Mouse (Mus musculus) heart, adult 18-20 months (tissue): ENCODE results near the gene Gatad2a. TPM values are rescaled to one million over a fixed set of nuclear protein-coding genes. Genes with fewer than 3 reads are reported as not detected.
A peak's percentile ranks its signal among the peaks of the same experiment; 100 is the strongest.

Experiments used
- DNase-seq, 2 experiments: peaks; one replicate each; pipeline ENCODE4 v3.0.0; 2021 to 2022; ENCODE audit warnings: mixed read lengths in 1 of 2
- total RNA-seq, 2 experiments: library from RNA; stranded (reverse); gene quantifications; 2 replicates each; pipeline ENCODE4 v1.2.3; 2021

Gatad2a gene
- total RNA-seq, 2 experiments from 2014 or later, result 30.6 to 32.7 TPM

DNA sequence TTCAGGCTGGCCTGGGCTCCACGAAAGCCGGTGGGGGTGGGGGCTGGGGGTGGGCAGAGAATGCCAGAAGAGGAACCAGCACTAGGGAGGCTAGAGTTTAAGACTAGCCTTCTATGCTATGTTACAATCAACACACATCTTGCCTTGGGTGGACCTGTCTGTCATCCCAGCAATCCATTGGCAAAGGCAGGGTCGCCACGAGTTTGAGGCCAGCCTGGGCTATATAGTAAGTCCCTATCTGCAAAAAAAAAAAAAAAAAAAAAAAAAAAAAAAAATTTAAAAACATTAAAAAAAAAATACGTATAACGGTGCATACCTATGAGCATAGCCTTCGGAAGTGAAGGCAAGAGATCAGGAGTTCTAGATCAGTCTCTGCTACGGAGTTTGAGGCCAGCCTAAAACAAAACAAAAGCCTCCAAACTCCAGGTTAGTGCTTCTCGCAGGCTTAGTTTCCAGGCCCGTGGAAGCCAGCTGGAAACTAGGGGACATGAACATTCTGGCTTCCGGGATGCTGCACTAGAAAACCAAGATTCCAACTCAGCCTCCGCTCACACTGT lies 95.2 kb downstream of the Gatad2a start:
- no peak for DNase-seq

DNA sequence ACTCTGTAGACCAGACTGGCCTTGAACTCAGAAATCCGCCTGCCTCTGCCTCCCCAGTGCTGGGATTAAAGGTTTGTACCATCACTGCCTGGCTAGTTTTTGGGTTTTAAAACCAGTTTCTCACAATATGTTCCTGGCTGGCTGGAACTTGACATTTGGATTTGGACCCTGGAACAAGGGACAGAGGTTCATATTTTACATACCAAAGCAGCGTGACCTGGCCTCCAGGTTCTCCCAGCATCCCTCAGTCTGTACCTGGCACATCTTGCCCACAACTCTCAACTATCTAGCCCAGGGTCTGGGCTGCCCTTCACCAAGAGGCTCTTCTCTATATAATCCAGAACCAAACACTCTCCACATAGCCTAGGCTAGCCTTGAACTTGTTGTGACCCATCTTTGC lies 96.3 kb downstream of the Gatad2a start:
- no peak for DNase-seq

DNA sequence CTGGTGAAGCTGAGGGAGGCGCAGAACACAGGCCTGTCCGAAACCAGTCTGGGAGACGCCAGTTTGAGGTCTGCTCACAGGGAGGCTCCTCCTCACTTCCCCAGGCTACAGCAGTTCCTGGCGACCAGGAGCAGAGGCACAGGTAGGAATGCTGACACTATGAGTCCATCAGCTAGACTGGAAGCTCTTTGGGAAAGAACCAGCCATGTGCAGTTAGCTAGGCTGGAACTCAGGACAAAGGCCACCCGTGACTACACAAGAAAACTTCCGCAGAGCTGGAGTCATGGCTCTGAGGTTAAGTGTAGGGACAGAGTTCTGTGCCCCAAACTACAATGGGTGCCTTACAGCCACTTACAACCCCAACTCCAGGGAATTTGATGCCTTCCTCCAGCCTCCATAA lies 98.3 kb downstream of the Gatad2a start:
- DNase-seq, result no peak

DNA sequence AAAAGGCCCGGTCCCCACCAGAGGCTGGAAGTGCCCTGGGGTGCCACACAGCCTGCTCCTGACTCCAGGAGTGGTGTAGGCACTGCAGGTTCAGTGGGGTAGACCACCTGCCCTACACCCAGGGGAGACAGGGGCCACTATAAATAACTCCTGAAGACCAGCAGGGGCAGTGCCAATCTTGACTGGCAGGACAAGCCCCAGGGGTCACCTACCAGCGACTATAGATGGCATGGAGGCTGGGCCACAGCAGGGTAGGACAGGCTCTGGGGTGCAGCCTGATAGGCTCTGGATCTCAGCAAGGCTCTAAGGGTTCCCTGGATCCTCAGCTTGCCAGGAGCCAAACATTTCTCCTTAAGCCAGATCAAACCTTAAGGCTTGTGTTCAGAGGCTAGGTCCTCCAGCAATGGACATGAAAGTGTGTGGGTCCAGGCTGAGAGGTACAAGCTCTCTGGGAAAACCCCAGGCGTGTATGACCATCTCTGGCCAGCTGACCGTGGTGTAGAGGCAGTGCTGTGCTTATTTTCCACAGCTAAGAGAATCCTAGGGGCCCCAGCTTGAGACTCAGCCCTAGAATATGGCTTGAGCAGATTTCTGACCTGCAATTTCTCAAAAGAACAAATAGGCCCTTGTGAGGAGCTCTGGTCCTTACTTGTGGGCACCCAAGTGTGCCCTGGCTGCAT lies 100.3 kb downstream of the Gatad2a start:
- DNase-seq, result no peak

DNA sequence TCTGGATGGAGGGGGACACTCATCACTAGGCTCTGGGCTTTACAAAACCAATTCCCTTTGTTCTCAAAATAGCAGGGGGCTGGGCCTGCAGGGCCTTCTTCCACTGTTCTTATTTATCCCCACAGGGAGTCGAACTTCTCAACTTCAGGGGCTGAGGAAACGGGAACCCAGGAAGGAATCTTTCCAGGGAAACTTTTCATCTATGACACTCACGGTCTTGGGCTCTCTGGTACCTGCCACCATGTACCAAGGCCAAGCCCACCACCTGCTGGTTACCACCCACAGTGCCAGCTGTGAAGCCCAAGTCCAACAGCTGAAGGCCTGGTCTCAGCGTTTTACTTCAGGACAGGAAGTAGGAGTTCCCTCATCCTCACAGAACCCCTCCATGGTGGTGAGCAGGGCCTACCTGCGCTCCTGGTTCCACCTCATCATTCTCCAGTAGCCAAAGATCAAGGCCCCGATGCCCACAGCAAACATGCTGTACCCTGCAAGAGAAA lies 101.3 kb downstream of the Gatad2a start:
- no peak for DNase-seq

DNA sequence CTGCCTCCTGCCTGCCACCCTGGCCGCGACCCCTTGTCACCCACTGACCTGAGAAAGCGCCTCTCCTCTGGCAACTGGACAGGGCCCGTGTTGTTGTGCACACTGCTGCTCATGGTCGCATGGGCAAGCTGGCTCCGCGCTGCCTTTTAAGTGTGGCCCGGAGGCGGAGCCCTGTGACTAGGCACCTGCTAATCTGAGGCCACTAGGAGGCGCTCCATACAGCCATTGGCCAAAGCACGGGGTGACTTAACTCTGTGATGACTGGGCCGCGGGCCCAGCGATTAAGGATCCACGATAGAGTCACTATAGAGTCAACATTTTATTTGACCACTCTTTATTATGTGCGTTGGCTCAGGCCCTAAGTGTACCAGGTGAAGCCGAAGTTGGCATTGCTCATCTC lies 102.3 kb downstream of the Gatad2a start:
- DNase-seq, result peak in 1 of 2 experiments; percentile 52

DNA sequence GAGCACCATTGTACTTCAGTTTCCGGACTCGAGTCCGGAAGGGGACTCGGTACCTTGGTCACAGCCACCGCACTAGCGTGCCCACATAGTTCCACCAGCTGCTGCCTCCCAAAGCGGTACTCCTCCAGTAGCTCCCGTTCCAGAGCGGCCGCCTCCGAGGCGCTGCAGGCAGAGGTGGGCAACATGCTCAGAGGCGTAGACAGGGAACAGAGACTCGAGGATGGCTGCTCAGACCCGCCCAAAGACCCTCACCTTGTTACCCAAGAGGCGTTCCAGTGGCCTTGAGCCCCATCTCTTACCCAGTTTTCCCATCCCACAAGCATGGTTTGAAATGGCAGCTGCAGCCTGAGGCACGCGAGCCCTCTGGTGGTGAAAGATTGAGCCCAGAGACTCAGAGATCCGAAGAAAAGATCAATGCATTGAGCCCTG lies 105.4 kb downstream of the Gatad2a start:
- peak in 1 of 2 experiments; percentile 51 for DNase-seq

DNA sequence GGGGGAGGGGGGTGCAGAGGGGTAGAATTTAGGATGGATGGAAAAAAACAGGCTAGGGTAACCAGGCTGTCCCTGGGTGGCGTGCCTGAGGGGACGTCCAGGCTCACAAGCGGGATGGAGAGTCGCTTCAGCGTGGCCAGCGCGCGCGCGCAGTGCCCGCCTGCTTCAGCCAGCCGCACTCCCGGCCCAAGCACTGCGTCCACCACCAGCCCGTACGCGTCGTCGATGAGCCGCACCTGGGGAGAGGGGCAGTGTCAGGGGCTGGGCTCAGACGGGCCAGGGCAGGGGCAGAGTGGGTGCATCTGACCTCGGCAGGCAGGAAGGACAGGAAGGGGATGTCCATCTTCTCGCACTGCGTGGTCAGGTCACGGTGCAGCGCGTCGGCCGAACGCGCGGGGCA lies 107.3 kb downstream of the Gatad2a start:
- no peak for DNase-seq

DNA sequence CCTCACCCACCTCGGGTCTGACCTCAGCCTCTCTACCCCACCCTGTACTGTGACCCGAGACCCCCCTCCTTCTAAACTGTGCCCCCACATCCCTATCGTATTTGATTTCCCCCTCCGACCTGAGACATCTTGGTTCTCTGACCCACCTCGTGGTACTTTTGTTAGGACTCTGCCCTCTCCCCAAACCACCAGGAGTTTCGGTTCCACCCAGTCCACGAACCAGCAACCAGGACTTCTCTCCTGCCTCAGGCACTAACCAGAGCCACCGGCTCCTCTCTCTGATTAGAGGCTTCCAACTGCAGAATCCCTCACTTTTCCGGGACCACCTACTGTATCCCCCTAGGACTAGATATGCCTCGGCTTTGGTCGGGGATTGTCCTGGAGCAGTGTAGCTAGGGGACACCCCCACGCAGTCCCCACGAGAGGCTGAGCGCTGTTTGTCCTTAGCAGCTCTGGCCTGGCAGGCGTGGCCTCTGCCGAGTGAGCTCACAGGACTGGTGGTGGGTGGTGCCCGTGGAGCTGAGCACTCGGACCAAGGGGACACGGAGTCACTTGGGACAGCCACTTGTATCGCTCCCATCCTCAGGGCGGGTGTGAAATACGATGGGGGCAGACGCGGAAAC lies 107.8 kb downstream of the Gatad2a start:
- peak; percentile 41 to 49 for DNase-seq

DNA sequence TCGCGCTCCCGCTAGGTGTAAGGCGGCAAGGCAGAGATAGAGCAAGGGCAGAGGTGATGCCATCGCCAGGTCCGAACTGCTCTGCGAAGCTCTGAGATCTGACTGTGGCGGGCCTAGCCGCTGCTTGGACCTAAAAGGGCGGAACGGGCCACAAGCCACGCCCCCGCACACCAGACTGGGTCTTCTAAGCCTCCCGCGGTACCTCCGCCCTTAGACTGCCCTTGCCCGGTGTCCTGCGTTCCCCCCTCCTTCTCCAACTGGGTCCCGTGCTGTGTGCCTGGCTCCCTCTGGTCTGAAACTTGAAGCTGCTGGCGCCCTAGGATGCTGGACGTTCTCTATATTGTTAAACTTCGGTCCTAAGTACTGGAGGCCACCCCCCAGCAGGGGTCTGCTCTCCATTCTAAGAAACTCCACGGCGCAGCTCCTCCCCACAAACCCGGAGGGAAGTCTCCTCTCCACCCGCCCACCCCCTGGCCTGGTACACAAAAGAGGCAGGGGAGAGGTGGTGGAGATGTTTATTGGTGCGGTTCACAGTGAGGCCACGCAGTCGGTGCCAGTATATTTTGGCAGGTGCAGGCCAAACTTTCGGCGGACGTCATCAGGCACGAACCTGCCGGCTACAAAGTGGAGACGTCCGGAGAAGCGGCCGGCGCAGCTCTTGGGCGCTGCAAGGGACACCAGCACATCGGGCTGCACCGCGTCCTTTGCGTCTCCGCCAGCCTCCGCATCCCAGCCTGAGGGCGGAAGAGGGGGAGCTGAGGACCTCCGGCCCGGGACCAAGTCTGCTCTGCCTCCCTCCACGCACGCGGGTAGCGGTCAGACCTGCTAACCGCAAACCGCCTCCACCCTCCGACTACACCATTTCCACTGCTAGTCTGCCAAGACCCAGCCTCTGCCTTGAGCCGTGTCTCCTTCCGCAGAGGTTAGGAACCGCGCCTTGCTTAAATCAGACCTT lies 108.6 kb downstream of the Gatad2a start, which contains the start of gene Cilp2:
Gene Cilp2, minus strand, starts transcription at position 399 of the 955 bp plus-strand sequence.
- peak; percentile 50 to 56 for DNase-seq

DNA sequence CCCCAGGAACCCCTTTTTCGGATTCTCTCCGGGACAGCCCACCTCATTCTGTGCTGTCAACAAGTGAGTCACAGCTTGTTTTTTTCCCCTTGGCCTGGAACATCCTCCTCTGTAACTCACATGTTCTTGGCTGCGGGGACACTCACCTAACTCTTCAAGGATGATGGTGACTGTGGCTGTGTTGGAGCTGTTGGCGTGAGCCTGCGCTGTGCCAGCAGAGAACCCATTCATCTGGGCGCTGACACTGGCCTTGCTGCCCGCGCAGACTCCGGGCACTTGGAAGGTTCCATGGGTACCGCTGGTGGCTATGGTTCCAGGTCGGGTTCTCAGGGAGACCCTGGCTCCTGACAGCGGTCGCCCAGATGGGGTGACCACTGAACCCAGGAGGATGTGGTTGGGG lies 112.0 kb downstream of the Gatad2a start:
- DNase-seq, result no peak

DNA sequence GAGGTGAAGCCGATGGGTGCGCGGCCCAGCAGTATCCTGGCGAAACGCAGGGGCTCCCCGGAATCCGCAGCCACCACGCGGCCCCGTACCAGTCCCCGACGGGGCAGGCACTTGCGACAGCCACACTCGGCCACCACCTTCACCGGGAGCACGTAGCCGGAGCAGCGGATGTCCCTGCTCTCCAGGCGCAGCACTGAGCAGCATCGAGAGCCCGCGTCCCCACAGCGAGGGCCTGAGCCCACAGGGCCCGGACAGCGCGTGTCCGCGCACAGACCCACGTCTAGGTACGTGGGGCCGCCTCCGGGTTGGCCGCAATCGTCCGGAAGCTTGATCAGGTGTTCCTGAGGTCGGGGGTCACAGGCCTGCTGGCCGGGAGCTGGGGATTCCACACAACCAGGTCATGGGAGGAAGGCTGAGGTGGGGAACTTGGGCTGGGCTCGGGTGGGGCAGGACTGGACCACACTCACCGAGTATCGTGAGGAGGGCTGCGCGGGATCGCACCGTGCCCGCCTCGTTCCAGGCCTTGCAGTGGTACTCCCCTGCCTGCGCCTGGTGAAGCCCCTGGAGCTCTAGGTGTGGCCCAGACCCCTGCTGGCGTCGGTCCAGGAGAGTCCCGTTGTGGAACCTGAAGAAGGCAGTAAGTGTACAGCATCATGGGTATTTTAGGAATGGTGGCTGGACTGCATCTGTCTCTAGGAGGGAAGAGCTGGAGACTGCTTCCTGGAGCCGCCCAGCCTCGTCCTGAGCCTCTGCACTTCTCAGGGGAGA lies 113.2 kb downstream of the Gatad2a start:
- DNase-seq, result no peak

DNA sequence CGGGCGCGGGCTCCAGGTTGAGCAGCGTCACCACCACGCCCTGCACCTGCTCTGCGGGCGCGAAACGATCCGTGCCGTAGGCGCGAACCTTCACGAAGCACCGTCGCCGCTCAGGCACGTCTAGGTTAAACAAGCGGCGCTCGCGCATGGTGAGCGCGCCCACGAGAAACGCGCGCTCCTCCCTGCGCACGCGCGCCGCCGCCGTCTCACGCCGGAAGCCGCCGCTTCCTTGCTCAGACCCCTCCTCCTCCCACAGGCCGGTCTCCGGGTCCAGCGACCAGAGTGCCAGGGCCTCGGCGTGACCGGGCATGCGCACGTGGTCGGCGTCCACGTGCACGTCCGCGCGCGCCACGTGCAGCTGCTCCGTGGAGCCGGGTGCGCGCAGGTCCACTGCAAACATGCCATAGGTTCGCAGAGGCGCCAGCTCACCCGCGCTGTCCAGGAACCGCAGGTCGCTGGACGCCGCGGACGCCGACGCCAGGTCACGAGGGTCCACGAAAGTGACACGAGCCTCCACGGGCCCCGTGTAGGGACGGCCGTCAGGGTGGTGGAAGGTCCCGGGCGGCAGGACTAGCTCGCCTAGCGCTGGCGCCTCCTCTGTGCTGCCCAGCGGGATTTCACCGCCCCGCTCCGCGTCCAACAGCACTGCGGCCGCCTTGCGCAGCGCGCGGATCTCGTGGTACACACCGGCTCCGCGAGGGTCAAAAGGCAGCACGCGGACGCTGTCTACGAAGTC lies 114.0 kb downstream of the Gatad2a start:
- DNase-seq, result peak in 1 of 2 experiments; percentile 50

DNA sequence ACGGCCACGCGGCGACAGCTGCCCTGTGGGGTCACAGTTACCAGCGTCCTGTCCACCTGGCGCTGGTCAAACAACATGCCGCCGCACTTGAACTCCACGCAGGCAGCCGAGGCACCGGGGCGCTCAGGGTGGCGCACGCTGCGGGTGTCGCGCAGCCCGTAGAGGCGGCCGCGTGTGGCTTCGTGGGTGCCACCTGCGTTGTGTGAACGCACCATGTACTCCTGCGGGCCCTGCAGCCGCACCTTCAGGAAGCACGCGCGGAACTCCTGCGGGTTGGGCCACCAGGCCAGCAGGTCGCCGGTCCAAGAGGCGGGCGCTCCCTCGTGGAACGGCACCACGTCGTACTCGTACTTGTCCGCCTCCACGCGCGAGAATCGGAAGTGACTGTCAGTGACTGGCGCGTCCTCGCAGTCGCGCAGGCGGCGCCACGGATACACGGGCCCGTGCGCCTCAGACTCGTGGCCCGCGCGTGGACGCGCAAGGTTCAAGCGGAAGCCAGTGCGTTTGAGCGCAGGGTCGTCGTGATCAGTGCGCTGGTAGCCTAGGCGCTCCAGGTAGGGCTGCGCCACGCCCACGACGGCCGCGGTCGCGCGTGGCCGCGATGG lies 114.8 kb downstream of the Gatad2a start:
- DNase-seq, result no peak

DNA sequence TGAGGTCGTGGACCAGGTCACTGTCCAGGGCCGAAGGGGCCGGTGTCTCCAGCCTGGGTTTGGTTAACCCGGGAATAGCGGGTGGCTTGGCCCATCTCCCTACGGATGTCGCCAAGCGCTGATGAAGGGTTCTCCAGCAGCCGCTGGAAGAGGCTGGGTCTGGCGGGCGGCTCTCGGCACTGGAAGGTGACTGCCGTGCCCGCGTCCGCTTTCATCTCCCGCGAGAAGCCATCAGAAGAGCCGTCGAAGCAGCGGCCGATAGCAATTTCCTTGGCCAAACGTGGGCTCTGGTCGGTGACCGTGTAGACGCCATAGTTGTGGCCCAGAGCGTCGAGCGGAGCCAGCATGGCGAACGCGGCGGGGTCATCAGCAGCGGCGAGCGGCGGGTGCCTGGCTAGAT lies 115.3 kb downstream of the Gatad2a start:
- DNase-seq, result no peak

DNA sequence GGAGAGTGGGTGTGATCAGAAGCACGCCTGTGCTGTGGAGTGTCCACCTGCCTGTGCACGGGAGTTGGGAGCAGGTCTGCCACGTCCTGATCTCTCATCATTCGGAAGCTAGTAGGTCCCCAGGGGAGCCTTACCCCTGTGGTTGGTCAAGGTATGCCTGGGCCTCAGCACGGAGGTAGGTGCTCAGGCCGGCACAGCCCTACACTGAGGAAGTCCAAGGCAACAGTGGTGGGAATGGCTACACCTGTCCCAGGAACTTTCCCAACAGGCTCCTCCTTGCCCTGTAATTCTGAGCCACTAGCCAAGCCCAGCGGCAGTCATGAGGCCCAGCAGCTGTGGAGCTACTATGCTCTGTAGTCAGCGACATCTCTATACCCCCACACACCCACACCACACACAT lies 116.5 kb downstream of the Gatad2a start:
- DNase-seq, result no peak

DNA sequence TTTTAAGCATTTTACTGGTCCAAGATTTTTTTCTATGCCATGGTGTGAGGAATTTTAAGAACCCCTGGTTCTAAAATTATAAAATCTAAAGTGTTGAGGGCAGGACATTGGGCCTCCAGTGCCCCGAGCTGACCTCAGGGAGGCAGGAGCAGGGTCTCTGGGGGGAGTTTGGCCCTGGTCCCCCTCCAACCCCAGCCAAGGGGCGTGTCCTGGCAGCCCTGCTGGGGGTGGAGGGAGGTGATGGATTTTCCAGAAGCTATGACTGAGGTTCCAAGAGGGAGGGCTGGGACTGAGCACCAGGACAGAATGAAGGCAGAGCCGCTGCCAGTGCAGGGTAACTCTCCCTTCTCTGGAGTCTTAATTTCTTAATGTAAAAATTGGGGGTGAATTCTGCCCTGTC lies 118.2 kb downstream of the Gatad2a start:
- no peak for DNase-seq

DNA sequence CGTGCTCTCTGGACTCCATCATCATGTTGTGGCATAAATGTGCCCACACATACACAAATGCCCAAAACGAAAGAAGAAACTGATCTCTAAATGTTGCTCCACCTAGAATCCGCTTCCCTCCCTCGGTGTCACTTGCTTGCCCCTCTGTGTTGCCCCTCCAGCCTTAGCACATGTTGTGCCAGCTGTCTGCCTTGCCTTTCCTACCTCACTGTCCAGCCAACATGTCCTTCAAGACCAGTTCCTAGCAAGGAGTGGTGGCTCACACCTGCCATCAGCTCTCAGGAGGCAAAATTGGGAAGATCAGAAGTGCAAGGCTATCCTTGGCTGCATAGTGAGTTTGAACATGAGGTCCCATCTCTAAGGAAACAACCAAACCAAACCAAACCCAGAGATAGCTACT lies 118.8 kb downstream of the Gatad2a start:
- DNase-seq, result no peak

DNA sequence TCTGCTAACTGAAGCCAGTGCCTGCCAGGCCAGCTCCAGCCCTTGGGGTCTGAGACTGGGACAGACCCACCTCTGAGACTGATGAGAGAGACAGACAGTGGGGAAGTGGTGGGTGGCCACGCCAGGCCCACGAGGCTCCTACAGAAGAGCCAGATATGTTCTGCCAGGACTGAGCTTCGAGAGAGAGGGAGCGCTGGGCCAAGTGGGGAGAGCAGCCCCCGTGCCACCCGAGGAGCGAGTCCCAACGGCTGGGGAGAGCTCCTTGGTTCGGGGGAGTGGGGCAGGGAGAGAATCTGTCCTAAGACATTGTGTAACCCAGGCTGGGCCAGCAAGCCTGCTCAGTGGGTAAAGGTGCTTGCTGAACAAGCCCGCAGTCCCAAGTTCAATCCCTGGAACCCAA lies 119.2 kb downstream of the Gatad2a start:
- no peak for DNase-seq

DNA sequence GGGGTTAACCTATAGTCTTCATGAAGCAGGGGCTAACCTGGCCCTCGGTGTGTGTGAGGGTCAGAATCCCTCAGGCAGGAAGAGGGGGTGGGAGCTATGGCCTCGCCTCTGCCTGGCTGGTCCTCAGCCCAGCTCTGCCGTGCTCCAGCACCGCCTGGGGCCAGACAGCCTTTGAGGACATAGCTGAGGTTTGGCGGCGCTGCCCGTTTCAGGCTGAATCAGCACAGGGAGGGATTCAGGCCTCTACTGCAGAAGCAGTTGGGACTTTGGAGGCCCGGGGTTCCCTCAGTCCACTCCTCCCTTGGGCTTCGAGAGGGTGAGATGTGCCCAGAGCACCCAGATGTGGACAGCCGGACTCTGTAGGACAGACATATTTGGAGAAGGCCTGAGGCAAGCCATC lies 120.1 kb downstream of the Gatad2a start:
- no peak for DNase-seq
